Mouse (Mus musculus): ENCODE data around the gene Tmed10. TPM values are rescaled to one million over a fixed set of nuclear protein-coding genes. Genes with fewer than 3 reads are reported as not detected.

Tmed10 gene
- polyA plus RNA-seq, 1 experiment, result 227 TPM

- WGBS, result 75% methylated on average over 2 of the region's 2 CpGs
- DNase-seq, result no peak
- TF ChIP-seq POLR2A (IDR thresholded peaks at IDR 0.05; ENCODE audit: borderline replicate concordance, extremely low read depth, low read depth, low read length) (no peak), CTCF (IDR thresholded peaks at IDR 0.05; ENCODE audit: insufficient read depth, low read length) (no peak)
- Histone ChIP-seq H3K4me1 (ENCODE audit: control insufficient read depth, insufficient read depth, low read length) (no peaks in the 10 kb centered on the region), H3K4me3 (replicated peaks; ENCODE audit: extremely low read depth, low read depth, low read length) (no peak overlapping the region)
These were observed 71.4 kb downstream of the Tmed10 start for GRCm38 (mm10) chr12:85303256-85303655.

GRCm38 (mm10) chr12:85298835-85299180 lies 75.8 kb downstream of the Tmed10 start:
- TF ChIP-seq POLR2A (IDR thresholded peaks at IDR 0.05; ENCODE audit: borderline replicate concordance, extremely low read depth, low read depth, low read length) (no peak), CTCF (IDR thresholded peaks at IDR 0.05; ENCODE audit: insufficient read depth, low read length) (no peak)
- 58% methylated on average over 1 of the region's 1 CpGs for WGBS
- H3K4me1 ChIP-seq (ENCODE audit: control insufficient read depth, insufficient read depth, low read length), result no peaks in the 10 kb centered on the region
- H3K4me3 ChIP-seq (replicated peaks; ENCODE audit: extremely low read depth, low read depth, low read length), result no peak overlapping the region
- no peak for DNase-seq

- TF ChIP-seq CTCF (IDR thresholded peaks at IDR 0.05; ENCODE audit: insufficient read depth, low read length) (no peak), POLR2A (IDR thresholded peaks at IDR 0.05; ENCODE audit: borderline replicate concordance, extremely low read depth, low read depth, low read length) (no peak)
- H3K4me3 ChIP-seq (replicated peaks; ENCODE audit: extremely low read depth, low read depth, low read length), result no peak overlapping the region
- WGBS, result 60% methylated on average over 11 of the region's 11 CpGs
- H3K4me1 ChIP-seq (ENCODE audit: control insufficient read depth, insufficient read depth, low read length), result no peaks in the 10 kb centered on the region
- no peak for DNase-seq
These were observed 76.4 kb downstream of the Tmed10 start for GRCm38 (mm10) chr12:85298127-85298834.

- WGBS, result 78% methylated on average over 10 of the region's 10 CpGs
- TF ChIP-seq POLR2A (IDR thresholded peaks at IDR 0.05; ENCODE audit: borderline replicate concordance, extremely low read depth, low read depth, low read length) (no peak), CTCF (IDR thresholded peaks at IDR 0.05; ENCODE audit: insufficient read depth, low read length) (no peak)
- Histone ChIP-seq H3K4me1 (ENCODE audit: control insufficient read depth, insufficient read depth, low read length) (no peaks in the 10 kb centered on the region), H3K4me3 (replicated peaks; ENCODE audit: extremely low read depth, low read depth, low read length) (no peak overlapping the region)
- no peak for DNase-seq
These were observed 77.2 kb downstream of the Tmed10 start for GRCm38 (mm10) chr12:85297345-85297997.

- WGBS, result 73% methylated on average over 5 of the region's 5 CpGs
- DNase-seq, result no peak
- TF ChIP-seq POLR2A (IDR thresholded peaks at IDR 0.05; ENCODE audit: borderline replicate concordance, extremely low read depth, low read depth, low read length) (no peak), CTCF (IDR thresholded peaks at IDR 0.05; ENCODE audit: insufficient read depth, low read length) (no peak)
- Histone ChIP-seq H3K4me3 (replicated peaks; ENCODE audit: extremely low read depth, low read depth, low read length) (no peak overlapping the region), H3K4me1 (ENCODE audit: control insufficient read depth, insufficient read depth, low read length) (no peaks in the 10 kb centered on the region)
These were observed 77.7 kb downstream of the Tmed10 start for GRCm38 (mm10) chr12:85296915-85297314.

- no peak for DNase-seq
- TF ChIP-seq POLR2A (IDR thresholded peaks at IDR 0.05; ENCODE audit: borderline replicate concordance, extremely low read depth, low read depth, low read length) (no peak), CTCF (IDR thresholded peaks at IDR 0.05; ENCODE audit: insufficient read depth, low read length) (no peak)
- no peak overlapping the region for H3K4me3 ChIP-seq (replicated peaks; ENCODE audit: extremely low read depth, low read depth, low read length)
- WGBS, result 91% methylated on average over 2 of the region's 2 CpGs
- H3K4me1 ChIP-seq (ENCODE audit: control insufficient read depth, insufficient read depth, low read length), result no peaks in the 10 kb centered on the region
These were observed 79.1 kb downstream of the Tmed10 start for GRCm38 (mm10) chr12:85295506-85295905.

- DNase-seq, result no peak
- Histone ChIP-seq H3K4me1 (ENCODE audit: control insufficient read depth, insufficient read depth, low read length) (peaks cover 5% of the 10 kb centered on the region; the same call in 1 of the 2 replicates), H3K4me3 (replicated peaks; ENCODE audit: extremely low read depth, low read depth, low read length) (no peak overlapping the region)
- no peak for TF ChIP-seq CTCF (IDR thresholded peaks at IDR 0.05; ENCODE audit: insufficient read depth, low read length)
- TF ChIP-seq POLR2A (IDR thresholded peaks at IDR 0.05; ENCODE audit: borderline replicate concordance, extremely low read depth, low read depth, low read length), result no peak
These were observed 81.7 kb downstream of the Tmed10 start for GRCm38 (mm10) chr12:85292906-85293305.

- no peak for DNase-seq
- Histone ChIP-seq H3K4me3 (replicated peaks; ENCODE audit: extremely low read depth, low read depth, low read length) (no peak overlapping the region), H3K4me1 (ENCODE audit: control insufficient read depth, insufficient read depth, low read length) (peaks cover 5% of the 10 kb centered on the region)
- TF ChIP-seq POLR2A (IDR thresholded peaks at IDR 0.05; ENCODE audit: borderline replicate concordance, extremely low read depth, low read depth, low read length) (no peak), CTCF (IDR thresholded peaks at IDR 0.05; ENCODE audit: insufficient read depth, low read length) (no peak)
- WGBS, result 73% methylated on average over 6 of the region's 6 CpGs
These were observed 82.4 kb downstream of the Tmed10 start for GRCm38 (mm10) chr12:85292288-85292687.

GRCm38 (mm10) chr12:85291541-85291940 lies 83.1 kb downstream of the Tmed10 start:
- TF ChIP-seq POLR2A (IDR thresholded peaks at IDR 0.05; ENCODE audit: borderline replicate concordance, extremely low read depth, low read depth, low read length) (no peak), CTCF (IDR thresholded peaks at IDR 0.05; ENCODE audit: insufficient read depth, low read length) (no peak)
- H3K4me1 ChIP-seq (ENCODE audit: control insufficient read depth, insufficient read depth, low read length), result peaks cover 5% of the 10 kb centered on the region
- no peak for DNase-seq
- no peak overlapping the region for H3K4me3 ChIP-seq (replicated peaks; ENCODE audit: extremely low read depth, low read depth, low read length)

- Histone ChIP-seq H3K4me1 (ENCODE audit: control insufficient read depth, insufficient read depth, low read length) (peaks cover 5% of the 10 kb centered on the region), H3K4me3 (replicated peaks; ENCODE audit: extremely low read depth, low read depth, low read length) (no peak overlapping the region)
- no peak for TF ChIP-seq POLR2A (IDR thresholded peaks at IDR 0.05; ENCODE audit: borderline replicate concordance, extremely low read depth, low read depth, low read length)
- TF ChIP-seq CTCF (IDR thresholded peaks at IDR 0.05; ENCODE audit: insufficient read depth, low read length), result no peak
- 83% methylated on average over 10 of the region's 10 CpGs for WGBS
- no peak for DNase-seq
These were observed 84.0 kb downstream of the Tmed10 start for GRCm38 (mm10) chr12:85290633-85291032.

Other genes with a start within 250 kb of the Tmed10 start
- gene Rps6kl1, start 223.6 kb downstream of the Tmed10 start, polyA plus RNA-seq (2012; rRNA removed), result 1.1 and 1.4 TPM in 2 replicates
- 3.0 and 3.6 TPM in 2 replicates for gene Pgf, start 197.1 kb downstream of the Tmed10 start, polyA plus RNA-seq (2012; rRNA removed)
- gene Eif2b2, start 155.4 kb downstream of the Tmed10 start, polyA plus RNA-seq (2012; rRNA removed), result 92.1 and 92.6 TPM in 2 replicates
- 3.7 and 5.5 TPM in 2 replicates for gene Mlh3, start 104.2 kb downstream of the Tmed10 start, polyA plus RNA-seq (2012; rRNA removed)
- gene Acyp1, start 86.4 kb downstream of the Tmed10 start, polyA plus RNA-seq (2012; rRNA removed), result 6.3 and 8.7 TPM in 2 replicates
- 1.5 and 1.7 TPM in 2 replicates for gene Zc2hc1c, start 86.3 kb downstream of the Tmed10 start, polyA plus RNA-seq (2012; rRNA removed)
- gene Nek9, start 35.5 kb downstream of the Tmed10 start, polyA plus RNA-seq (2012; rRNA removed), result 32.7 and 39.7 TPM in 2 replicates
- gene Fos, start 99.0 kb upstream of the Tmed10 start, polyA plus RNA-seq (2012; rRNA removed), result 37.8 and 55.0 TPM in 2 replicates
- 21.6 and 30.9 TPM in 2 replicates for gene Jdp2, start 224.2 kb upstream of the Tmed10 start, polyA plus RNA-seq (2012; rRNA removed)

Data from lung, adult 2 months (tissue).